8 mouse cellular contexts compared by ENCODE assay signal in the genomic region with DNA sequence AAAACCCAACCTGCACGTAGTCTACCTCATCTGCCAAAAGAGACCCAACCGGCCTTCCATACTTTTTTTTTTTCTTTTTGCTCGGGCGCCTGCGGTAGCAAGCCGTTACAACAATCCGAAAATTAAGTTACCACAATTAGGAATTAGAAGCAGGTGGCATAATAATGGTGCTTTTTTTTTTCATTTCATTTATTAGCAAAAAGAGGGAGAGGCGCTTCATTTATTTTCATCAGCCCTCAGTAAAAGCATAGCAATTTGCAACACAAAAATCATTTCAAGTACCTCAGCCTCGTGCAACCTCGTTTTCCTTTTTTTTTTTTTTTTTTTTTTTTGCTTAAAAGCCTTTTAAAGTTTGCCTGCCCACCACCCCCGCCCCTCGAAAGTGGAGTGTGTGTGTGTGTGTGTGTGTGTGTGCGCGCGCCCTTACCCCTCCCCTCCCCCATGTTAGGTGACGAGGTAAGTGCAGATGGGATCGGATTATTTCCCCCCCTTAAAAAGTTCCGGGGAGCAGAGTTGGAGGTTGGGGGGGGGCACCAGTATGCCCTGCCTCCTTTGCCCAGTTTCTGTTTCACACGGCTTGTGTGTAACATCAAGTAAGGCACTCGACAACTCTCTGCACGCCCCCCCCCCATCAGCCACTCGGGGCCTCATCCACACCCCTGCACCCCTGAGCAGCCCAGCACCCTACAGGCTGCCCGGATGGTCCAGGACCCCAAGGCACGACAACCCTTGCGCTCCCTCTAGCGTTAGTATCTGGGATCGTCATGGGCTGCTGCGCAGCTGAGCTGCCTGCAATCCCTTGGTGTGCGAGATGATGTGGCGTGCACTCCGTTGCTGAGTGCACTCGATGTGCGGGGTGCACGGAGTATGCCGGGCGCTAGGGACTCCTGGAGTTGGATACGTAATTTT. TPM values are rescaled to one million over a fixed set of nuclear protein-coding genes. Genes with fewer than 3 reads are reported as not detected.
A peak's percentile ranks its signal among the peaks of the same experiment; 100 is the strongest.
DNase-seq lines count a peak whose midpoint lies in the region; ATAC-seq lines count a peak whose summit lies in the region.

No protein-coding gene starts in this region.

- no peaks in the 10 kb centered on the region for H3K9me3 ChIP-seq in hindbrain, embryonic 15.5 days

- peak overlapping the region; percentile 42 for H3K4me3 ChIP-seq in hindbrain, embryonic 15.5 days

- peak; percentile 78 for DNase-seq in WW6 (ENCODE audit: low read depth, low spot score)
- peak; percentile 80 to 81 for DNase-seq in cerebellum, postnatal 36 days
- peak; percentile 91 to 94 for DNase-seq in frontal cortex, postnatal 36 days (ENCODE audit: low spot score in 2 of 2)
- peak; percentile 91 for DNase-seq in layer of hippocampus, postnatal 36 days
- DNase-seq in lung, postnatal 25 days (ENCODE audit: low spot score), result peak; percentile 87
- DNase-seq in retina, adult 2 months (ENCODE audit: low read depth, low spot score), result peak; percentile 64
- DNase-seq in thymus, postnatal 36 days, result peak; percentile 87 to 90

- H3K4me1 ChIP-seq in hindbrain, embryonic 15.5 days (replicated peaks), result peaks cover 31% of the 10 kb centered on the region

- no peak overlapping the region for H3K27ac ChIP-seq in hindbrain, embryonic 15.5 days (replicated peaks)

- peak overlapping the region; percentile 90 for H3K4me2 ChIP-seq in hindbrain, embryonic 15.5 days

- H3K9ac ChIP-seq in hindbrain, embryonic 15.5 days, result peak overlapping the region; percentile 48

- peak; percentile 94 for ATAC-seq in hindbrain, embryonic 15.5 days (ENCODE audit: low FRiP score, low read depth)

- H3K27me3 ChIP-seq in hindbrain, embryonic 15.5 days, result 0 out of 2 replicates have a peak, but pooled peaks cover 4% of the 10 kb centered on the region

- no peaks in the 10 kb centered on the region for H3K36me3 ChIP-seq in hindbrain, embryonic 15.5 days

- under 1% methylated on average over 37 of the region's 37 CpGs for WGBS in hindbrain, embryonic 15.5 days

RNA-seq across cellular contexts. Expression of a gene that starts 47.7 kb away (rescaled TPM):
- polyA plus RNA-seq in hindbrain, embryonic 15.5 days (2015; fragmentation: Nextera tagmentation; extraction: Ambion mirVana), result 30.6 and 31.8 TPM in 2 replicates
- 10 to 100 TPM; 14.9 to 17.3 TPM for total RNA-seq in layer of hippocampus, postnatal 36 days (2021)
